Mouse (Mus musculus) lung, postnatal 0 days (tissue): ENCODE results near the gene Grpr.

Experiments
- CTCF ChIP-seq: IDR thresholded peaks from 2 replicates; pipeline ENCODE4 v1.5.1; 2016; ENCODE audit warnings: antibody characterized with exemption, mild to moderate bottlenecking
- EP300 ChIP-seq: IDR thresholded peaks from 2 replicates; pipeline ENCODE4 v1.6.1; 2016; ENCODE audit warnings: antibody characterized with exemption, mild to moderate bottlenecking, control low read depth

DNA sequence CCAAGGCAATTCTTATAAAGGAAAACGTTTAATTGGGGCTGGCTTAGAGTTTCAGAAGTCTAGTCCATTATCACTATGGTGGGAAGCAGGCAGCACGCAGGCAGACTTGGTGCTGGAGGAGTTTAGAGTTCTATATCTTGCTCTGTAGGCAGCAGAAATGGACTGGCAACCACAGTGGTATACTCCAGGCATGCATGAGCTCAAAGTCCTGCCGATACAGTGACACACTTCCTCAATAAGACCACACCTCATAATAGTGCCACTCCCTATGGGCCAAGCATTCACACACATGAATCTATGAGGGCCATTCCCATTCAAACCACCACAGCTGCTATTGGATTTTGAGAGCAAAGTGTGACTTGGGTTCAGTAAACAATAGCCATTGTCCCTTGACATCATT lies 47.4 kb downstream of the Grpr start:
- TF ChIP-seq CTCF (no peak), EP300 (no peak)
